Comparison of ENCODE assay signal across 8 mouse cellular contexts in the genomic region with DNA sequence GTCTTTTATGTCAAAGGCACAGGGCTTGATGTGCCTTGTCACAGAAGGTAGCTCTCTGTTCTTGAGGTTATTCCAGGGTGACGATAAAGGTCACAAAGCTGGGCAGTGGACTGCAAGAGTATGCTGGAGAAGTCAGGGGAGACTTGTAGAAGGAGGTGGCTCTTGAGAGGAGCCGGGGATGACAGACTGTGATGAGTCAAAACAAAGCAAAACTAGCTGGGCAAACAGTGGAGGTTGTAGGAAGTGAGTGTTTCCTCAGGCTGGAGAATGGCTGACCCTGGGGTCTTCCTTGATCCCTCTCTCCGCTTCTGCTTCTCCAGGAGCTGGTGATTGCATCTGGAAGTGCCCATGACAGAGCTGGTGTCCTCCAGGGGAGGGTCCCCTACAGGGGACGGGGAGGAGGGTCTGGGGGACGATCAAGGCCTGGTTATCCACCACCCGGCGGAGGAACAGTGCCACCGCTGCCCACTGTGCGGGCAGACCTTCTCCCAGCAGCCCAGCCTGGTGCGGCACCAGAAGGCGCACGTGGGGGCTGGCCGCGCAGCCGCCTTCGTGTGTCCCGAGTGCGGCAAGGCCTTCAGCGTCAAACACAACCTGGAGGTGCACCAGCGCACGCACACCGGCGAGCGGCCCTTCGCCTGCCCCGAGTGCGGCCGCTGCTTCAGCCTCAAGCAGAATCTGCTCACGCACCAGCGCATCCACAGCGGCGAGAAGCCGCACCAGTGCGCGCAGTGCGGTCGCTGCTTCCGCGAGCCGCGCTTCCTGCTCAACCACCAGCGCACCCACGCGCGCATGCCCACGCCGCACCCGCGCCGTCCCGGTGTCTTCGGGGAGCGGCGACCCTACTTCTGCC. TPM values are rescaled to one million over a fixed set of nuclear protein-coding genes. Genes with fewer than 3 reads are reported as not detected.
A peak's percentile ranks its signal among the peaks of the same experiment; 100 is the strongest.
DNase-seq lines count a peak whose midpoint lies in the region; ATAC-seq and TF ChIP-seq lines count a peak whose summit lies in the region.

No protein-coding gene starts in this region.

- ATAC-seq in lung, embryonic 14.5 days (ENCODE audit: insufficient read depth) = 0 out of 2 replicates have a peak, but pooled peaks have one; percentile 37
- peak; percentile 62 for ATAC-seq in granulocyte monocyte progenitor cell, adult 5-6 weeks (replicated peaks; ENCODE audit: poor library complexity, severe bottlenecking)
- 0 out of 2 replicates have a peak, but pooled peaks have one; percentile 14 for ATAC-seq in megakaryocyte-erythroid progenitor cell, adult 5-6 weeks (replicated peaks; ENCODE audit: low FRiP score, low TSS enrichment, poor library complexity, severe bottlenecking)

- no peaks in the 10 kb centered on the region for H3K9me3 ChIP-seq in lung, embryonic 14.5 days (ENCODE audit: low read depth, low read length)

- peak overlapping the region; percentile 14; the same call in 1 of the 2 replicates for H3K9ac ChIP-seq in lung, embryonic 14.5 days

- peak overlapping the region; percentile 71 for H3K4me2 ChIP-seq in lung, embryonic 14.5 days

- 0 out of 2 replicates have a peak, but pooled peaks cover 3% of the 10 kb centered on the region for H3K4me1 ChIP-seq in lung, embryonic 14.5 days (ENCODE audit: insufficient read depth)

- peak; percentile 40 for DNase-seq in lung, embryonic 14.5 days
- DNase-seq in lung, adult 18-20 months = no peak
- peak; percentile 70 for DNase-seq in cerebellum, adult 9-11 months
- peak; percentile 44 to 63 for DNase-seq in layer of hippocampus, postnatal 10 days (ENCODE audit: low spot score in 2 of 2)
- DNase-seq in spleen, postnatal 36 days (ENCODE audit: low spot score in 2 of 2) = peak; percentile 25 to 26
- DNase-seq in gastrocnemius, postnatal 25 days = no peak

- 5% methylated on average over 51 of the region's 54 CpGs for WGBS in lung, embryonic 14.5 days

- H3K27me3 ChIP-seq in lung, embryonic 14.5 days (ENCODE audit: insufficient read depth, low read length) = peaks cover 37% of the 10 kb centered on the region

- TF ChIP-seq CTCF in lung, embryonic 14.5 days (IDR thresholded peaks at IDR 0.05; ENCODE audit: low read depth) = no peak

- no peaks in the 10 kb centered on the region for H3K36me3 ChIP-seq in lung, embryonic 14.5 days (ENCODE audit: insufficient read depth)

- H3K4me3 ChIP-seq in lung, embryonic 14.5 days (ENCODE audit: low read depth, low read length) = peak overlapping the region; percentile 38

- no peak overlapping the region for H3K27ac ChIP-seq in lung, embryonic 14.5 days (ENCODE audit: low read depth)

RNA-seq across cellular contexts. Expression of a gene that starts 2.5 kb away (rescaled TPM):
- 0.34 and 0.49 TPM in 2 replicates for polyA plus RNA-seq in lung, embryonic 14.5 days (2014; fragmentation: Nextera tagmentation; extraction: Ambion mirVana)
- total RNA-seq in granulocyte monocyte progenitor cell, adult 5-6 weeks (2014; fragmentation: Nextera tagmentation) = 1.3 TPM in 1 of 2 replicates, not detected in the other
- 0.05 and 0.13 TPM in 2 replicates for total RNA-seq in granulocyte monocyte progenitor cell, adult 5-6 weeks (2017)
- total RNA-seq in layer of hippocampus, postnatal 10 days (2021) = 10 to 100 TPM; 13.7 to 15.5 TPM
- 1.9 and 4.2 TPM in 2 replicates for total RNA-seq in megakaryocyte-erythroid progenitor cell, adult 5-6 weeks (2014; fragmentation: Nextera tagmentation)
- 1.4 and 3.0 TPM in 2 replicates for total RNA-seq in megakaryocyte-erythroid progenitor cell, adult 5-6 weeks (2017)
- under 1 TPM; 0.24 to 0.38 TPM for total RNA-seq in gastrocnemius, postnatal 25 days (2021)

RNA-seq across cellular contexts. Expression of a gene that starts 18.0 kb away (rescaled TPM):
- 1.3 and 1.5 TPM in 2 replicates for polyA plus RNA-seq in lung, embryonic 14.5 days (2014; fragmentation: Nextera tagmentation; extraction: Ambion mirVana)
- total RNA-seq in granulocyte monocyte progenitor cell, adult 5-6 weeks (2014; fragmentation: Nextera tagmentation) = not detected in 2 replicates
- total RNA-seq in granulocyte monocyte progenitor cell, adult 5-6 weeks (2017) = 0.34 and 0.72 TPM in 2 replicates
- total RNA-seq in layer of hippocampus, postnatal 10 days (2021) = 1 to 10 TPM; 1.5 to 1.7 TPM
- total RNA-seq in megakaryocyte-erythroid progenitor cell, adult 5-6 weeks (2014; fragmentation: Nextera tagmentation) = 7.1 and 7.8 TPM in 2 replicates
- total RNA-seq in megakaryocyte-erythroid progenitor cell, adult 5-6 weeks (2017) = 1.4 and 8.0 TPM in 2 replicates
- total RNA-seq in gastrocnemius, postnatal 25 days (2021) = 1 to 10 TPM; 2.1 to 3.0 TPM

RNA-seq across cellular contexts. Expression of a gene that starts 27.2 kb away (rescaled TPM):
- polyA plus RNA-seq in lung, embryonic 14.5 days (2014; fragmentation: Nextera tagmentation; extraction: Ambion mirVana) = 7.6 and 7.8 TPM in 2 replicates
- total RNA-seq in granulocyte monocyte progenitor cell, adult 5-6 weeks (2014; fragmentation: Nextera tagmentation) = 2.2 TPM in 1 of 2 replicates, not detected in the other
- total RNA-seq in granulocyte monocyte progenitor cell, adult 5-6 weeks (2017) = 0.99 and 1.7 TPM in 2 replicates
- total RNA-seq in layer of hippocampus, postnatal 10 days (2021) = 1 to 10 TPM; 5.6 to 6.6 TPM
- 1.7 and 1.9 TPM in 2 replicates for total RNA-seq in megakaryocyte-erythroid progenitor cell, adult 5-6 weeks (2014; fragmentation: Nextera tagmentation)
- total RNA-seq in megakaryocyte-erythroid progenitor cell, adult 5-6 weeks (2017) = 2.0 and 3.0 TPM in 2 replicates
- total RNA-seq in gastrocnemius, postnatal 25 days (2021) = 1 to 10 TPM; 6.5 to 6.9 TPM

RNA-seq across cellular contexts. Expression of a gene that starts 35.3 kb away (rescaled TPM):
- polyA plus RNA-seq in lung, embryonic 14.5 days (2014; fragmentation: Nextera tagmentation; extraction: Ambion mirVana) = not detected in 2 replicates
- not detected in 2 replicates for total RNA-seq in granulocyte monocyte progenitor cell, adult 5-6 weeks (2014; fragmentation: Nextera tagmentation)
- not detected in 2 replicates for total RNA-seq in granulocyte monocyte progenitor cell, adult 5-6 weeks (2017)
- not detected for total RNA-seq in layer of hippocampus, postnatal 10 days (2021)
- not detected in 2 replicates for total RNA-seq in megakaryocyte-erythroid progenitor cell, adult 5-6 weeks (2014; fragmentation: Nextera tagmentation)
- total RNA-seq in megakaryocyte-erythroid progenitor cell, adult 5-6 weeks (2017) = not detected in 2 replicates
- 1 to 10 TPM in 1 of 2 experiments, not detected in 1; 1.5 TPM for total RNA-seq in gastrocnemius, postnatal 25 days (2021)

RNA-seq across cellular contexts. Expression of a gene that starts 35.4 kb away (rescaled TPM):
- polyA plus RNA-seq in lung, embryonic 14.5 days (2014; fragmentation: Nextera tagmentation; extraction: Ambion mirVana) = 30.3 and 31.5 TPM in 2 replicates
- total RNA-seq in granulocyte monocyte progenitor cell, adult 5-6 weeks (2014; fragmentation: Nextera tagmentation) = 15.2 and 18.8 TPM in 2 replicates
- total RNA-seq in granulocyte monocyte progenitor cell, adult 5-6 weeks (2017) = 10.6 and 12.0 TPM in 2 replicates
- 10 to 100 TPM; 29.2 to 30.1 TPM for total RNA-seq in layer of hippocampus, postnatal 10 days (2021)
- total RNA-seq in megakaryocyte-erythroid progenitor cell, adult 5-6 weeks (2014; fragmentation: Nextera tagmentation) = 9.7 and 17.1 TPM in 2 replicates
- total RNA-seq in megakaryocyte-erythroid progenitor cell, adult 5-6 weeks (2017) = 9.8 and 14.7 TPM in 2 replicates
- 10 to 100 TPM; 21.0 to 23.0 TPM for total RNA-seq in gastrocnemius, postnatal 25 days (2021)

Comparison
In these comparisons a context has a peak if more than half of its experiments do, and no peak if none do; other contexts are left out.
1. DNase-seq: peak in lung, embryonic 14.5 days (single experiment), cerebellum, adult 9-11 months (single experiment), layer of hippocampus, postnatal 10 days (2 of 2) and spleen, postnatal 36 days (2 of 2); none in lung, adult 18-20 months (0 of 2) and gastrocnemius, postnatal 25 days (single experiment).
2. Peak in every context shown above with its lines, with median percentiles within 50 percentile points of each other: ATAC-seq.